Comparison of ENCODE assay signal across 8 mouse cellular contexts in genomic region chr2:122629871-122630270, GRCm38 (mm10). TPM values are rescaled to one million over a fixed set of nuclear protein-coding genes. Genes with fewer than 3 reads are reported as not detected.
DNase-seq lines count a peak whose midpoint lies in the region; ATAC-seq and TF ChIP-seq lines count a peak whose summit lies in the region.

No protein-coding gene starts in this region.

- DNase-seq in gastrocnemius, adult 2 months, result no peak
- no peak for DNase-seq in gastrocnemius, postnatal 4 days (ENCODE audit: low spot score in 2 of 2)
- no peak for DNase-seq in midbrain, embryonic 10.5 days (ENCODE audit: low spot score)
- no peak for DNase-seq in left cerebral cortex, postnatal 25 days (ENCODE audit: low spot score in 2 of 2)
- no peak for DNase-seq in adrenal gland, postnatal 14 days

- H3K4me3 ChIP-seq in gastrocnemius, adult 2 months, result peak overlapping the region; percentile 93
- peak overlapping the region; percentile 90; the same call in 1 of the 2 replicates for H3K4me3 ChIP-seq in E14TG2a.4 (replicated peaks; ENCODE audit: low read length)
- peak overlapping the region; percentile 100 for H3K4me3 ChIP-seq in hindbrain, embryonic 13.5 days
- peak overlapping the region; percentile 100 for H3K4me3 ChIP-seq in midbrain, embryonic 10.5 days

- peak overlapping the region; percentile 90 for H3K27ac ChIP-seq in gastrocnemius, adult 2 months
- no peak overlapping the region for H3K27ac ChIP-seq in hindbrain, embryonic 13.5 days
- peak overlapping the region; percentile 88; the same call in 1 of the 2 replicates for H3K27ac ChIP-seq in midbrain, embryonic 10.5 days (replicated peaks)

- peaks cover 10% of the 10 kb centered on the region for H3K27me3 ChIP-seq in E14TG2a.4 (ENCODE audit: insufficient read depth, low read length)
- H3K27me3 ChIP-seq in hindbrain, embryonic 13.5 days, result 0 out of 2 replicates have a peak, but pooled peaks cover 6% of the 10 kb centered on the region
- 0 out of 2 replicates have a peak, but pooled peaks cover 4% of the 10 kb centered on the region for H3K27me3 ChIP-seq in midbrain, embryonic 10.5 days (ENCODE audit: low read depth, poor library complexity, severe bottlenecking)

- WGBS in hindbrain, embryonic 13.5 days, result 63% methylated on average over 6 of the region's 6 CpGs
- WGBS in midbrain, embryonic 10.5 days, result 73% methylated on average over 6 of the region's 6 CpGs

- H3K4me2 ChIP-seq in hindbrain, embryonic 13.5 days, result peak overlapping the region; percentile 98

- intact Hi-C loops in gastrocnemius, adult 2 months (cut with DNase I), result loop anchor here (1.0 to 10.0 kb wide), 4 partner anchors 61 to 285 kb away; no protein-coding TSS in a partner anchor
- intact Hi-C loops in left cerebral cortex, postnatal 25 days (cut with DNase I), result loop anchor here (1.0 to 10.0 kb wide), 4 partner anchors 61 to 435 kb away; no protein-coding TSS in a partner anchor

- H3K9ac ChIP-seq in hindbrain, embryonic 13.5 days, result peak overlapping the region; percentile 98

- peaks cover 15% of the 10 kb centered on the region for H3K36me3 ChIP-seq in E14TG2a.4 (ENCODE audit: insufficient read depth, low read length)
- H3K36me3 ChIP-seq in hindbrain, embryonic 13.5 days, result peaks cover 19% of the 10 kb centered on the region
- peaks cover 27% of the 10 kb centered on the region for H3K36me3 ChIP-seq in midbrain, embryonic 10.5 days

- peaks cover 4% of the 10 kb centered on the region; the same call in 1 of the 2 replicates for H3K4me1 ChIP-seq in E14TG2a.4 (replicated peaks; ENCODE audit: low read depth, low read length)
- peaks cover 17% of the 10 kb centered on the region for H3K4me1 ChIP-seq in hindbrain, embryonic 13.5 days (replicated peaks)
- peaks cover 20% of the 10 kb centered on the region for H3K4me1 ChIP-seq in midbrain, embryonic 10.5 days

- TF ChIP-seq CTCF in gastrocnemius, adult 2 months (IDR thresholded peaks at IDR 0.05), result no peak
- TF ChIP-seq CTCF in E14TG2a.4 (conservative IDR thresholded peaks at IDR 0.05; ENCODE audit: low read length), result no peak

- no peak; the same call in 1 of the 2 replicates for ATAC-seq in hindbrain, embryonic 13.5 days (ENCODE audit: low FRiP score)
- no peak for ATAC-seq in erythroblast, adult 5-6 weeks (replicated peaks; ENCODE audit: low FRiP score, poor library complexity, severe bottlenecking)

- H3K9me3 ChIP-seq in E14TG2a.4 (ENCODE audit: low read length), result peaks cover 47% of the 10 kb centered on the region
- no peaks in the 10 kb centered on the region for H3K9me3 ChIP-seq in hindbrain, embryonic 13.5 days
- H3K9me3 ChIP-seq in midbrain, embryonic 10.5 days (replicated peaks), result no peaks in the 10 kb centered on the region

RNA-seq across cellular contexts. Expression of gene AA467197, which starts 6.9 kb away (rescaled TPM):
- under 1 TPM in 1 of 2 experiments, not detected in 1; 0.54 TPM for total RNA-seq in gastrocnemius, adult 2 months (2021)
- not detected for total RNA-seq in gastrocnemius, postnatal 4 days (2021)
- polyA plus RNA-seq in hindbrain, embryonic 13.5 days (2015; fragmentation: Nextera tagmentation; extraction: Ambion mirVana), result 0.66 TPM in 1 of 2 replicates, not detected in the other
- polyA plus RNA-seq in midbrain, embryonic 10.5 days (2016; fragmentation: Nextera tagmentation; extraction: Ambion mirVana), result 0.35 and 0.41 TPM in 2 replicates
- total RNA-seq in erythroblast, adult 5-6 weeks (2015; ENCODE audit: low replicate concordance), result 3.1 and 10.7 TPM in 2 replicates
- 5.6 and 7.5 TPM in 2 replicates for total RNA-seq in erythroblast, adult 5-6 weeks (2017; ENCODE audit: low replicate concordance)
- total RNA-seq in left cerebral cortex, postnatal 25 days (2021), result not detected
- total RNA-seq in adrenal gland, postnatal 14 days (2021), result 0.48 and 0.83 TPM in 2 replicates

RNA-seq across cellular contexts. Expression of gene Gatm, which starts 18.8 kb away (rescaled TPM):
- 1 to 10 TPM; 3.9 to 4.5 TPM for total RNA-seq in gastrocnemius, adult 2 months (2021)
- 100 to 1,000 TPM; 282 to 422 TPM for total RNA-seq in gastrocnemius, postnatal 4 days (2021)
- 26.8 and 27.3 TPM in 2 replicates for polyA plus RNA-seq in hindbrain, embryonic 13.5 days (2015; fragmentation: Nextera tagmentation; extraction: Ambion mirVana)
- polyA plus RNA-seq in midbrain, embryonic 10.5 days (2016; fragmentation: Nextera tagmentation; extraction: Ambion mirVana), result 20.5 and 21.5 TPM in 2 replicates
- 47.1 and 48.5 TPM in 2 replicates for total RNA-seq in erythroblast, adult 5-6 weeks (2015; ENCODE audit: low replicate concordance)
- total RNA-seq in erythroblast, adult 5-6 weeks (2017; ENCODE audit: low replicate concordance), result 26.8 and 29.3 TPM in 2 replicates
- total RNA-seq in left cerebral cortex, postnatal 25 days (2021), result 10 to 100 TPM; 53.7 to 55.2 TPM
- 5.2 and 5.6 TPM in 2 replicates for total RNA-seq in adrenal gland, postnatal 14 days (2021)

Comparison
In these comparisons a context has a peak if more than half of its experiments do, and no peak if none do; other contexts are left out.
1. RNA of gene Gatm, which starts 18.8 kb away (total RNA-seq): 282 to 422 TPM in gastrocnemius, postnatal 4 days; 53.7 to 55.2 TPM in left cerebral cortex, postnatal 25 days, 26.8 to 48.5 TPM in erythroblast, adult 5-6 weeks, 5.2 to 5.6 TPM in adrenal gland, postnatal 14 days and 3.9 to 4.5 TPM in gastrocnemius, adult 2 months; every median in the first group is over 4 times any median in the second.
2. Peak in every context shown above with its lines, with median percentiles within 50 percentile points of each other: H3K4me3 ChIP-seq.